Mouse (Mus musculus): ENCODE data around the gene Capn10. TPM values are rescaled to one million over a fixed set of nuclear protein-coding genes. Genes with fewer than 3 reads are reported as not detected.
"Not testable (repeated sequence)": the region's sequence is repeated elsewhere in the genome, so short reads cannot be mapped to it uniquely, and the experiment has no call there.

Capn10 gene
- polyA plus RNA-seq, 1 experiment from 2014 or later, result 37.2 TPM

- Histone ChIP-seq H3K9ac (no peak overlapping the region), H3K4me1 (no peaks in the 10 kb centered on the region), H3K27ac (no peak overlapping the region), H3K4me3 (replicated peaks) (no peak overlapping the region), H3K27me3 (no peaks in the 10 kb centered on the region), H3K9me3 (replicated peaks) (no peaks in the 10 kb centered on the region), H3K4me2 (no peak overlapping the region), H3K36me3 (no peaks in the 10 kb centered on the region)
- no peak for ATAC-seq (replicated peaks; ENCODE audit: low FRiP score)
- WGBS, result 70% methylated on average over 2 of the region's 2 CpGs
These were observed 19.5 kb downstream of the Capn10 start for GRCm38 (mm10) chr1:92953641-92954040.

GRCm38 (mm10) chr1:92956571-92957335 lies 22.6 kb downstream of the Capn10 start:
- peak overlapping the region; percentile 51 for H3K4me2 ChIP-seq
- H3K27me3 ChIP-seq; H3K36me3 ChIP-seq; H3K27ac ChIP-seq; ATAC-seq (replicated peaks; ENCODE audit: low FRiP score); H3K4me1 ChIP-seq; H3K9me3 ChIP-seq (replicated peaks): not testable (repeated sequence)
- 11% methylated on average over 11 of the region's 11 CpGs for WGBS
- peak overlapping the region; percentile 21; the same call in 1 of the 2 replicates for H3K4me3 ChIP-seq (replicated peaks)
- H3K9ac ChIP-seq, result 0 out of 2 replicates have a peak overlapping the region, but pooled peaks have one; percentile 4

GRCm38 (mm10) chr1:92958999-92959398 lies 24.8 kb downstream of the Capn10 start:
- Histone ChIP-seq H3K4me2 (no peak overlapping the region), H3K9me3 (replicated peaks) (no peaks in the 10 kb centered on the region), H3K27ac (no peak overlapping the region), H3K36me3 (no peaks in the 10 kb centered on the region), H3K4me1 (no peaks in the 10 kb centered on the region), H3K4me3 (replicated peaks) (no peak overlapping the region), H3K9ac (no peak overlapping the region), H3K27me3 (no peaks in the 10 kb centered on the region)
- no peak for ATAC-seq (replicated peaks; ENCODE audit: low FRiP score)
- 70% methylated on average over 1 of the region's 1 CpGs for WGBS

- 85% methylated on average over 6 of the region's 6 CpGs for WGBS
- not testable (repeated sequence) for ATAC-seq (replicated peaks; ENCODE audit: low FRiP score); H3K36me3 ChIP-seq; H3K9me3 ChIP-seq (replicated peaks); H3K4me3 ChIP-seq (replicated peaks); H3K27me3 ChIP-seq; H3K27ac ChIP-seq; H3K9ac ChIP-seq; H3K4me1 ChIP-seq; H3K4me2 ChIP-seq
These were observed 36.6 kb downstream of the Capn10 start for GRCm38 (mm10) chr1:92970791-92971190.

GRCm38 (mm10) chr1:92971879-92972795 lies 38.0 kb downstream of the Capn10 start:
- Histone ChIP-seq H3K27me3 (no peaks in the 10 kb centered on the region), H3K4me1 (peaks cover 8% of the 10 kb centered on the region; the same call in 1 of the 2 replicates), H3K4me3 (replicated peaks) (no peak overlapping the region), H3K9me3 (replicated peaks) (no peaks in the 10 kb centered on the region), H3K36me3 (no peaks in the 10 kb centered on the region), H3K4me2 (no peak overlapping the region), H3K27ac (no peak overlapping the region), H3K9ac (no peak overlapping the region)
- 81% methylated on average over 7 of the region's 7 CpGs for WGBS
- ATAC-seq (replicated peaks; ENCODE audit: low FRiP score), result no peak

GRCm38 (mm10) chr1:92972854-92973253 lies 38.7 kb downstream of the Capn10 start:
- Histone ChIP-seq H3K4me2 (no peak overlapping the region), H3K27ac (no peak overlapping the region), H3K4me3 (replicated peaks) (no peak overlapping the region), H3K36me3 (no peaks in the 10 kb centered on the region), H3K4me1 (peaks cover 8% of the 10 kb centered on the region; the same call in 1 of the 2 replicates), H3K27me3 (no peaks in the 10 kb centered on the region), H3K9ac (no peak overlapping the region), H3K9me3 (replicated peaks) (no peaks in the 10 kb centered on the region)
- no peak; the same call in 1 of the 2 replicates for ATAC-seq (replicated peaks; ENCODE audit: low FRiP score)
- WGBS, result 56% methylated on average over 1 of the region's 1 CpGs

- peaks cover 21% of the 10 kb centered on the region; the same call in 1 of the 2 replicates for H3K4me1 ChIP-seq
- no peak overlapping the region for H3K4me3 ChIP-seq (replicated peaks)
- H3K9me3 ChIP-seq (replicated peaks), result no peaks in the 10 kb centered on the region
- no peak overlapping the region for H3K27ac ChIP-seq
- WGBS, result 31% methylated on average over 6 of the region's 6 CpGs
- ATAC-seq (replicated peaks; ENCODE audit: low FRiP score), result no peak; the same call in 1 of the 2 replicates
- H3K4me2 ChIP-seq, result no peak overlapping the region
- H3K9ac ChIP-seq, result no peak overlapping the region
- H3K27me3 ChIP-seq, result 0 out of 2 replicates have a peak, but pooled peaks cover 9% of the 10 kb centered on the region
- no peaks in the 10 kb centered on the region for H3K36me3 ChIP-seq
These were observed 42.0 kb downstream of the Capn10 start for GRCm38 (mm10) chr1:92976141-92976566.

GRCm38 (mm10) chr1:92978645-92979044 lies 44.5 kb downstream of the Capn10 start:
- Histone ChIP-seq H3K4me1 (peaks cover 19% of the 10 kb centered on the region; the same call in 1 of the 2 replicates), H3K27ac (no peak overlapping the region), H3K9ac (no peak overlapping the region), H3K27me3 (0 out of 2 replicates have a peak, but pooled peaks cover 9% of the 10 kb centered on the region), H3K9me3 (replicated peaks) (no peaks in the 10 kb centered on the region), H3K4me3 (replicated peaks) (no peak overlapping the region), H3K4me2 (no peak overlapping the region), H3K36me3 (no peaks in the 10 kb centered on the region)
- no peak for ATAC-seq (replicated peaks; ENCODE audit: low FRiP score)
- 51% methylated on average over 7 of the region's 7 CpGs for WGBS

- H3K27ac ChIP-seq, result no peak overlapping the region
- H3K27me3 ChIP-seq, result 0 out of 2 replicates have a peak, but pooled peaks cover 9% of the 10 kb centered on the region
- WGBS, result 23% methylated on average over 11 of the region's 11 CpGs
- 0 out of 2 replicates have a peak, but pooled peaks have one; percentile 17 for ATAC-seq (replicated peaks; ENCODE audit: low FRiP score)
- H3K36me3 ChIP-seq, result no peaks in the 10 kb centered on the region
- H3K4me1 ChIP-seq, result peaks cover 19% of the 10 kb centered on the region; the same call in 1 of the 2 replicates
- no peak overlapping the region for H3K4me3 ChIP-seq (replicated peaks)
- H3K9ac ChIP-seq, result no peak overlapping the region
- no peak overlapping the region for H3K4me2 ChIP-seq
- no peaks in the 10 kb centered on the region for H3K9me3 ChIP-seq (replicated peaks)
These were observed 45.0 kb downstream of the Capn10 start for GRCm38 (mm10) chr1:92979073-92979602.

- no peak overlapping the region for H3K4me2 ChIP-seq
- H3K27me3 ChIP-seq, result 0 out of 2 replicates have a peak, but pooled peaks cover 9% of the 10 kb centered on the region
- H3K4me3 ChIP-seq (replicated peaks), result no peak overlapping the region
- peaks cover 16% of the 10 kb centered on the region; the same call in 1 of the 2 replicates for H3K4me1 ChIP-seq
- 71% methylated on average over 7 of the region's 7 CpGs for WGBS
- peak overlapping the region; percentile 5; the same call in 1 of the 2 replicates for H3K27ac ChIP-seq
- H3K9me3 ChIP-seq (replicated peaks), result no peaks in the 10 kb centered on the region
- H3K36me3 ChIP-seq, result no peaks in the 10 kb centered on the region
- no peak overlapping the region for H3K9ac ChIP-seq
- no peak for ATAC-seq (replicated peaks; ENCODE audit: low FRiP score)
These were observed 47.1 kb downstream of the Capn10 start for GRCm38 (mm10) chr1:92981056-92981845.
